Mouse (Mus musculus): ENCODE data around the gene 4932414N04Rik.
"Not testable (repeated sequence)": the region's sequence is repeated elsewhere in the genome, so short reads cannot be mapped to it uniquely, and the experiment has no call there.

The 4932414N04Rik gene

DNA sequence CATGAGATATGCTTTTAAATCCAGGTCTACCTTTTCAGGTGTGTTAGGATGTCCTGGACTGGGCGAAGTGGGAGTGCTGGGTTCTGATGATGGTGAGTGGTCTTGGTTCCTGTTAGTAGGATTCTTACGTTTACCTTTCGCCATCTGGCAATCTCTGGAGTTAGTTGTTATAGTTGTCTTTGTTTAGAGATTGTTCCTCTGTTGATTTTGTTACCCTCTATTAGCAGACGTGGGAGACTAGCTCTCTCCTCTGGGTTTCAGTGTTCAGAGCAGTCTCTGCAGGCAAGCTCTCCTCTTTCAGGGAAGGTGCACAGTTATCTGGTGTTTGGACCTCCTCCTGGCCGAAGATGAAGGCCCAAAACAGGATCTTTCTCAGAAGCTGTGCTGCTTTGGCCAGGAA is at the start of gene 4932414N04Rik:
Gene 4932414N04Rik, plus strand, starts transcription at position 301 of the 400 bp plus-strand sequence.
- not testable (repeated sequence) for DNase-seq (ENCODE audit: low spot score in 2 of 2)

DNA sequence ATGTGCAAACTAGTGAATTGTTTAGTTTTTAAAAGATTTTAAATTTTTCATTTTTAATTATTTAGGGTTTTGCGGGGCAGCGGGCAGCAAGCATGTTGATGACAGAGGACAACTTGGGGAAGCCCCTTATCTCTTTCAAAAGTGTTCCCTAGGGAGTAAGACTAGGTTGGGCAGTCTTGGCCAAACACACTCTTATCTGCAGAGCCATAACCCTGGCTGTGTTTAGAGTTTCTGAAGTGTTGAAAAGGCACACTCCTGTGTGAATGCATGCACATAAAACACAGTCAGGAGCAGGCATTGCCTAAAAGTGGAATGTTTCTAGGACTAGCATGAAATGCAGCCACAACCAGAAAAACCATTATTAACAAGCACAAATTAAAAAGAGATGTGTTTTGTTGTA is 75.9 kb downstream of the 4932414N04Rik start:
- DNase-seq (ENCODE audit: low spot score in 2 of 2) = no peak

DNA sequence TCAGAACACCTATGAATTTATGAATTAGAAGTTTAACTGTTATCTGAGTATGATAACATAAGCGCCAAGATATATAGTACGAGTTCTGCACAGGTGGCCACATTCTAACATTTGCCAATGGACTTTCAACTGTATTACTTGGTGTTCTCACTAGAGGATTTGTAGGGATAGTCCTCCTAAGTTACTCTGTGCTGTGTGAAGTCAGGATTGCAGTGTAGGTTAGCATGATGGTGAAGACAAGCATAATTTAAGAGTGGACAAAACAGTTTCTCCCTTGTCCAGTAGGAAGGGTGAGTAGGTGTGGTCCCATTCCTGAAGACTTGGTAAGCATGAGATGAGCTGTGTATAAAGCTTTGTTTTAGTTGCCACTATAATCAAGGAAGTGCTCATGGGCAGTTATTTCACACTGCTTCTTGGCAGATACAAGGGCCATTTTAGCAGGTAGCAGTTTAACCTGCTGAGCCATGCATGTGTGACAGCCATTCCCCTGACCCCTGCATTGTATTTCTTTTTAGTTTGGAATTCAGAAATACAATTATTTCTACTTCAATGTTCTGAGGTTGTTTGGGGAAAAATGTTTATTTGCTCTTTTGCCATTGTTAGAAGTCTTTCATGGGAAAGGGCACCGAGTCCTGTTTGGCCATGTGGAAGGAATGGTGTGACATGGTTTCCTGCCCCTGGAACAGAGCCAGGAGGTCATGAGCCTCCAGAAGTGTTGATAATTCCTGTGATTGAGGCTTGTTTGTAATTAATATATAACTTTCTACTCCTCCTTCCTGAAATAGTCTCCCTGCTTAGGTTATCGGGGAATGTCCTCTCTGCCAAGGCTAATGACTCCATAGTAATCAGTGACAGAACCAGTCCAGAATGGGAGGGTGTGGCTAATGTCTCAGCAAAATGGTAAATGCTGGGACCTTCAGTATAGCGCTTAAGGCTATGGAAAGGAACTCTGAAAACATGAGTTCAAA is 83.8 kb downstream of the 4932414N04Rik start:
- no peak for DNase-seq (ENCODE audit: low spot score in 2 of 2)

DNA sequence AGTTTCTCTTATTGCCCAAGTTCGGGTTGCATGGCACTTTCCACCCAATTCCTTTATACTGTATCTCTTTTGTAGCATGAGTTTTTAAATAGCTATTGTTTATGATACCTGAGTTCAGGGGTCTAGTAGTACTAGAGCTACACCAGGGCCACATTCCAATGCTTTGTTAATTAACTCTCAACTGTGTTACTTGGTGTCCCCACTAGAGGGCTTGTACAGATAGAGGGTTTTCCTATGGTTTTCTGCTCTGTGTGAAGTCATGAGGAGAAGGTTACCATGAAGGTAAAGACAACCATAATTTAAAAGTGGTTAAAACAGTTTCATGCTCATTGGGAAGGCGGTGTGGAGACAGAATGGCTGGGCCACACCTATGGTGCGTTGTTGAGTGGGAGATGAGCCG is 88.3 kb downstream of the 4932414N04Rik start:
- DNase-seq (ENCODE audit: low spot score in 2 of 2) = no peak

GRCm38 (mm10) chr2:68756179-68756578 is 99.9 kb downstream of the 4932414N04Rik start:
- no peak for DNase-seq (ENCODE audit: low spot score in 2 of 2)

DNA sequence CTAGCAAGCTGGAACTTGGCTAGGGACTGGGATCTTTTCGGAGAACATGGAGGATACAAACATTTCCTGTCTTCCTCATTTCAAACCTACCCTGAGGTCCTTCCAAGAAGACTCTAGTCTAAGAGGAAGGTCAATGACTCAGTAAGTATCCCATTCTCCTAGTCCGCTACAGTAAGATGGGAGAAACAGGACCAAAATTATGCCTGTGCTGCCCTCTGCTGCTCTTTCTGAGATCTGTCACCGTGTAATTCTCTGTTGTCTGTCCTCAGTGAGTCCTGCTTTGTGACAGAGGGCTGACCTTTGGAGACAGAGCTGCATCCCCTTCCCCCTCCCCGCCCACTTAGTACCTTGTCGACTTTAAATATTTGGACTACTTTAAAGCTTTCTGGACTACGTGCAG is 100.5 kb downstream of the 4932414N04Rik start:
- DNase-seq (ENCODE audit: low spot score in 2 of 2) = no peak

DNA sequence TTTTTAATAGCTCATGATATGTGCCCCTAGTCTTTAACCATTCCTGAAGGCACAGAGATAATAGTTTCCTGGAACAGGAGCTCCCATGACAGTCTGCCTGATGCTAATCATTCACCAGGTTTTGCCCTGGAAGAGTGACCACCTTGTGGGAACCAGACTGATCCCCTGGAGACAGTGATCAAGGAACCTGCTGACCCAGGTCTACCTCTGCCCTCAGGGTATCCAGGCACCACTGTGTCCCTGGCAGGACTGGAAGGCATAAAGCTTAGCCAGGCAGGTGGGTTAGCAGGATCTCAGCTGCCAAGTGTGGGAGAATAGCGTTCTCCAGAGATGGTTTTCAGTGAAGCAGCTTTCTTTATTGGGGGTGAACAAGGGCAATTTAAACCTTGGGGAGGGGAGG is 109.1 kb downstream of the 4932414N04Rik start:
- DNase-seq (ENCODE audit: low spot score in 2 of 2) = no peak

- DNase-seq (ENCODE audit: low spot score in 2 of 2) = no peak
These were observed 111.1 kb downstream of the 4932414N04Rik start for GRCm38 (mm10) chr2:68767186-68767890.

GRCm38 (mm10) chr2:68782268-68783132 is 126.2 kb downstream of the 4932414N04Rik start:
- DNase-seq (ENCODE audit: low spot score in 2 of 2) = peak in 1 of 2 experiments; percentile 47

- peak in 1 of 2 experiments; percentile 42 for DNase-seq (ENCODE audit: low spot score in 2 of 2)
These were observed 127.4 kb downstream of the 4932414N04Rik start for GRCm38 (mm10) chr2:68783664-68784063.

GRCm38 (mm10) chr2:68784710-68785427 is 128.6 kb downstream of the 4932414N04Rik start:
- DNase-seq (ENCODE audit: low spot score in 2 of 2) = peak; percentile 57 to 77

GRCm38 (mm10) chr2:68787161-68787675 is 130.9 kb downstream of the 4932414N04Rik start:
- DNase-seq (ENCODE audit: low spot score in 2 of 2) = peak in 1 of 2 experiments; percentile 20

- DNase-seq (ENCODE audit: low spot score in 2 of 2) = peak in 1 of 2 experiments; percentile 48
These were observed 136.0 kb downstream of the 4932414N04Rik start for GRCm38 (mm10) chr2:68792296-68792695.

DNA sequence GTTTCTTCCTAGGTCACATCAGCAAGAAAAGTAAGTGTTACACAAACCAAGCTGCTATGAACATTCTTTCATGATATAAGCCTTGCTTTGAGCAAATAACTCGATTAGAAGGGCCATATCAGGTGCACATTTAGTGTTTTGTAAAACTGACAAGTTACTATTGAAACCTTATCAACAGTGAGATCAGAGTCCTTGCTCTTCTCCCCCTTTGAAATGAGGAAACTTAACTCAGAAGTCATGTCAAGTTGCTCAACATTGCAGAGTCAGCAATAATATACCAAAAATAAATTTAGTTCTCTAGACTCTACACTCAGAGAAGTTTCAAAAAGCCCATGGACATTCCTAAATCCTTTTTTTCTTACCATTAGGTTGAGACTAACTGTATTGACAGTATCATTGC is 137.2 kb downstream of the 4932414N04Rik start:
- DNase-seq (ENCODE audit: low spot score in 2 of 2) = no peak

DNA sequence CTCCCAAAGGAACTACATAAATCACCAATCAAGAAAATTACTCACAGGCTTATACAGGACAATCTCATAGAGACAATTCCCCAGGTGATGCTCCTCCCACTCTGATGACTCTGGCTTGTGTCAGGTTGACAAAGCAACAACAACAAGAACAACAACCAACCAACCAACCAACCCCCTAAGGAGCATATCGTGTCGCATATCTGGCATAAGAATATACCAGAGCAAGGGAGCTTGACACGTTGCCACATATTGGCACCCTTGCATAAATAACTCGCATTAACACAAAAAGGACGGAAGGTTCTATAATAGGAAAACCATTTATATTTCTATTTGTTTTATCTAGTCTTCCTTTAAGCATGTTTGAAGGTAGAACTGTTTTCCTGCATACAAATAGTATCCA is 137.9 kb downstream of the 4932414N04Rik start:
- DNase-seq (ENCODE audit: low spot score in 2 of 2) = peak in 1 of 2 experiments; percentile 32

DNA sequence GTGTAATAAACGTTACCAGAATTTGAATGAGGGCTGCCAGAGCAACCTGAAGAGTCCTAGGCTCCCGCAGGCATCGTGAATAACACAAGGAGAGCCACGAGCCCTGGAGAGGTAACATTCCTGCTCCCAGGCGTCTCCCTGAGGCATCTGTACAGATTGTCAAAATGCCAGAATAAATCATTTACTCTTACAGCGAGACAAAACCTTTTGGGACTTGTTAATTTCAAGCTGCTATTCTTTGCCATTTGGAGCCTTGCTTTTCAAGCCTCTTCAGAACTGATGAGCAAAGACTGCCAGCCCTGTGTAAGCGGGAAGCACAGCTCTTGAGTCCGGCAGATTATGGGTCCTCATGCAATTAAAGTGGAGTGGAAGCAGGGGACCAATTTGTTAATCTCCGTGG is 138.3 kb downstream of the 4932414N04Rik start:
- DNase-seq (ENCODE audit: low spot score in 2 of 2) = peak in 1 of 2 experiments; percentile 46

- DNase-seq (ENCODE audit: low spot score in 2 of 2) = peak in 1 of 2 experiments; percentile 54
These were observed 139.9 kb downstream of the 4932414N04Rik start for GRCm38 (mm10) chr2:68796011-68796775.

DNA sequence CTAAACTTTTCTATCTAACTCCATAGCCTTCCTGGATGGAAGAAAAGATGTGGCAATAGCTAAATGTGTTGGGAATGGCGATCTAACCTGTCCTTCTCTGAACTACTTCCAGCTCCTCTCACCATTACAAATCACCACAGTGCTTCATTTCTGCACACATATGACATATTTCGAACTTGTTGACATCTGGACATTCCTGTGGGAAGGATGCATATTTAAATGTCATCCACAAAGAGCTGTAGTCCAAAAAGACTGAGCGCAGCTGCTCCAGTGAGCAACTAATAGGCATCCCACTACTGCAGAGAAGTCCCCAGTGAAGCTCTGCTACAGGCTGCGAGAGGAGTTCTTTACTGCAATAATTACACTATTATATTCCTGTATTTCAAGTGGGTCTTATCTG is 140.8 kb downstream of the 4932414N04Rik start:
- DNase-seq (ENCODE audit: low spot score in 2 of 2) = peak in 1 of 2 experiments; percentile 23

All from spleen, postnatal 4 days (tissue).